ENCODE assay signal across 9 mouse cellular contexts in genomic region chr7:126777476-126777875, GRCm38 (mm10). TPM values are rescaled to one million over a fixed set of nuclear protein-coding genes. Genes with fewer than 3 reads are reported as not detected.
DNase-seq lines count a peak whose midpoint lies in the region; ATAC-seq lines count a peak whose summit lies in the region.
"Had no signal": no experiment of that assay in that cellular context is flagged by ENCODE, and none has a peak within 500 bp of the region (broad histone marks: within the 10 kb centered on the region; RNA-seq: fewer than 3 reads in every experiment).

No protein-coding gene starts in this region.

- H3K9ac ChIP-seq in embryonic facial prominence, embryonic 15.5 days: peak overlapping the region; percentile 88
- H3K9ac ChIP-seq in intestine, embryonic 14.5 days (ENCODE audit: low read length): peak overlapping the region; percentile 77

- ATAC-seq in embryonic facial prominence, embryonic 15.5 days (ENCODE audit: insufficient number of reproducible peaks, low FRiP score, low TSS enrichment, low read depth): no peak
- ATAC-seq in intestine, embryonic 14.5 days (replicated peaks; ENCODE audit: low FRiP score, low TSS enrichment, low read depth): no peak

- no peaks in the 10 kb centered on the region for H3K27me3 ChIP-seq in embryonic facial prominence, embryonic 15.5 days
- H3K27me3 ChIP-seq in intestine, embryonic 14.5 days (replicated peaks; ENCODE audit: control insufficient read depth, insufficient read depth, low read length): no peaks in the 10 kb centered on the region
- H3K27me3 ChIP-seq in midbrain, embryonic 10.5 days (ENCODE audit: low read depth, poor library complexity, severe bottlenecking): no peaks in the 10 kb centered on the region

- DNase-seq in adrenal gland, adult 2 months: peak; percentile 54
- DNase-seq in adrenal gland, adult 18-20 months (ENCODE audit: low spot score in 2 of 2): no peak
- DNase-seq in A20 (ENCODE audit: low read depth, low spot score): peak; percentile 40
- DNase-seq in intestine, embryonic 14.5 days (ENCODE audit: low spot score): no peak
- DNase-seq in midbrain, embryonic 10.5 days (ENCODE audit: low spot score): no peak
- DNase-seq in embryo, embryonic 11 days: no peak
- no peak for DNase-seq in layer of hippocampus, postnatal 14 days (ENCODE audit: low spot score in 2 of 2)

- H3K4me1 ChIP-seq in embryonic facial prominence, embryonic 15.5 days: peaks cover 46% of the 10 kb centered on the region
- peaks cover 40% of the 10 kb centered on the region for H3K4me1 ChIP-seq in intestine, embryonic 14.5 days (replicated peaks; ENCODE audit: control insufficient read depth, insufficient read depth, low read length)
- H3K4me1 ChIP-seq in midbrain, embryonic 10.5 days: peaks cover 63% of the 10 kb centered on the region

- peak overlapping the region; percentile 89 for H3K4me2 ChIP-seq in embryonic facial prominence, embryonic 15.5 days (replicated peaks)
- H3K4me2 ChIP-seq in intestine, embryonic 14.5 days (ENCODE audit: low read length): peak overlapping the region; percentile 90

- peak overlapping the region; percentile 82 for H3K4me3 ChIP-seq in embryonic facial prominence, embryonic 15.5 days (replicated peaks)
- H3K4me3 ChIP-seq in intestine, embryonic 14.5 days (ENCODE audit: low read depth, low read length): peak overlapping the region; percentile 60
- peak overlapping the region; percentile 79 for H3K4me3 ChIP-seq in midbrain, embryonic 10.5 days

- H3K36me3 ChIP-seq in embryonic facial prominence, embryonic 15.5 days: peaks cover 10% of the 10 kb centered on the region; the same call in 1 of the 2 replicates
- H3K36me3 ChIP-seq in intestine, embryonic 14.5 days (ENCODE audit: control insufficient read depth, insufficient read depth, low read length): peaks cover 16% of the 10 kb centered on the region
- peaks cover 10% of the 10 kb centered on the region for H3K36me3 ChIP-seq in midbrain, embryonic 10.5 days

- 40% methylated on average over 10 of the region's 10 CpGs for WGBS in embryonic facial prominence, embryonic 15.5 days
- 50% methylated on average over 6 of the region's 10 CpGs for WGBS in intestine, embryonic 14.5 days
- WGBS in midbrain, embryonic 10.5 days: 47% methylated on average over 10 of the region's 10 CpGs

- H3K9me3 ChIP-seq in embryonic facial prominence, embryonic 15.5 days (replicated peaks): no peaks in the 10 kb centered on the region
- H3K9me3 ChIP-seq in intestine, embryonic 14.5 days (ENCODE audit: control insufficient read depth, low read length): no peaks in the 10 kb centered on the region
- H3K9me3 ChIP-seq in midbrain, embryonic 10.5 days (replicated peaks): no peaks in the 10 kb centered on the region

- H3K27ac ChIP-seq in embryonic facial prominence, embryonic 15.5 days (replicated peaks): peak overlapping the region; percentile 76
- H3K27ac ChIP-seq in intestine, embryonic 14.5 days (ENCODE audit: low read depth): 0 out of 2 replicates have a peak overlapping the region, but pooled peaks have one; percentile 22
- H3K27ac ChIP-seq in midbrain, embryonic 10.5 days (replicated peaks): peak overlapping the region; percentile 96

RNA-seq across cellular contexts. Expression of gene Ypel3, which starts 0.7 kb away (rescaled TPM):
- total RNA-seq in adrenal gland, adult 2 months (2021): 100 to 1,000 TPM in 1 of 2 experiments, 10 to 100 TPM in 1; 92.8 to 136 TPM
- 970 and 1,207 TPM in 2 replicates for polyA plus RNA-seq in adrenal gland, adult 2 months (2012; rRNA removed)
- 10 to 100 TPM; 93.7 to 95.0 TPM for total RNA-seq in adrenal gland, adult 18-20 months (2021)
- 145 and 148 TPM in 2 replicates for polyA plus RNA-seq in embryonic facial prominence, embryonic 15.5 days (2015; fragmentation: Nextera tagmentation; extraction: Ambion mirVana)
- polyA plus RNA-seq in intestine, embryonic 14.5 days (2014; fragmentation: Nextera tagmentation; extraction: Ambion mirVana): 105 and 106 TPM in 2 replicates
- polyA plus RNA-seq in midbrain, embryonic 10.5 days (2016; fragmentation: Nextera tagmentation; extraction: Ambion mirVana): 41.0 and 60.5 TPM in 2 replicates
- 100 to 1,000 TPM; 195 to 196 TPM for total RNA-seq in layer of hippocampus, postnatal 14 days (2021)

RNA-seq across cellular contexts. Expression of gene Tbx6, which starts 3.8 kb away (rescaled TPM):
- total RNA-seq in adrenal gland, adult 2 months (2021): under 1 TPM; 0.31 to 0.75 TPM
- polyA plus RNA-seq in adrenal gland, adult 2 months (2012; rRNA removed): 3.4 and 3.7 TPM in 2 replicates
- under 1 TPM; 0.53 to 0.64 TPM for total RNA-seq in adrenal gland, adult 18-20 months (2021)
- 0.71 and 0.81 TPM in 2 replicates for polyA plus RNA-seq in embryonic facial prominence, embryonic 15.5 days (2015; fragmentation: Nextera tagmentation; extraction: Ambion mirVana)
- polyA plus RNA-seq in intestine, embryonic 14.5 days (2014; fragmentation: Nextera tagmentation; extraction: Ambion mirVana): 0.36 and 0.47 TPM in 2 replicates
- polyA plus RNA-seq in midbrain, embryonic 10.5 days (2016; fragmentation: Nextera tagmentation; extraction: Ambion mirVana): 0.42 and 0.64 TPM in 2 replicates
- under 1 TPM; 0.53 to 0.57 TPM for total RNA-seq in layer of hippocampus, postnatal 14 days (2021)
- total RNA-seq: hematopoietic stem cell, adult 5-6 weeks had no signal

RNA-seq across cellular contexts. Expression of gene Gdpd3, which starts 11.3 kb away (rescaled TPM):
- 1 to 10 TPM; 2.4 TPM for total RNA-seq in adrenal gland, adult 2 months (2021)
- polyA plus RNA-seq in adrenal gland, adult 2 months (2012; rRNA removed): 10.2 and 10.3 TPM in 2 replicates
- 1 to 10 TPM; 2.7 to 4.3 TPM for total RNA-seq in adrenal gland, adult 18-20 months (2021)
- 11.1 and 12.4 TPM in 2 replicates for polyA plus RNA-seq in embryonic facial prominence, embryonic 15.5 days (2015; fragmentation: Nextera tagmentation; extraction: Ambion mirVana)
- 3.6 and 3.9 TPM in 2 replicates for polyA plus RNA-seq in intestine, embryonic 14.5 days (2014; fragmentation: Nextera tagmentation; extraction: Ambion mirVana)
- 0.68 and 1.1 TPM in 2 replicates for polyA plus RNA-seq in midbrain, embryonic 10.5 days (2016; fragmentation: Nextera tagmentation; extraction: Ambion mirVana)
- 1 to 10 TPM; 2.2 to 2.5 TPM for total RNA-seq in layer of hippocampus, postnatal 14 days (2021)

RNA-seq across cellular contexts. Expression of gene Ppp4c, which starts 14.8 kb away (rescaled TPM):
- 10 to 100 TPM; 77.4 to 86.0 TPM for total RNA-seq in adrenal gland, adult 2 months (2021)
- polyA plus RNA-seq in adrenal gland, adult 2 months (2012; rRNA removed): 89.8 and 92.4 TPM in 2 replicates
- total RNA-seq in adrenal gland, adult 18-20 months (2021): 10 to 100 TPM; 75.4 to 85.9 TPM
- 232 and 234 TPM in 2 replicates for polyA plus RNA-seq in embryonic facial prominence, embryonic 15.5 days (2015; fragmentation: Nextera tagmentation; extraction: Ambion mirVana)
- 277 and 280 TPM in 2 replicates for polyA plus RNA-seq in intestine, embryonic 14.5 days (2014; fragmentation: Nextera tagmentation; extraction: Ambion mirVana)
- 376 and 407 TPM in 2 replicates for polyA plus RNA-seq in midbrain, embryonic 10.5 days (2016; fragmentation: Nextera tagmentation; extraction: Ambion mirVana)
- 10 to 100 TPM; 49.0 to 51.8 TPM for total RNA-seq in layer of hippocampus, postnatal 14 days (2021)

RNA-seq across cellular contexts. Expression of gene Mapk3, which starts 18.1 kb away (rescaled TPM):
- total RNA-seq in adrenal gland, adult 2 months (2021): 100 to 1,000 TPM; 139 to 169 TPM
- 242 and 299 TPM in 2 replicates for polyA plus RNA-seq in adrenal gland, adult 2 months (2012; rRNA removed)
- total RNA-seq in adrenal gland, adult 18-20 months (2021): 100 to 1,000 TPM; 123 to 131 TPM
- polyA plus RNA-seq in embryonic facial prominence, embryonic 15.5 days (2015; fragmentation: Nextera tagmentation; extraction: Ambion mirVana): 74.0 and 78.5 TPM in 2 replicates
- 101 and 104 TPM in 2 replicates for polyA plus RNA-seq in intestine, embryonic 14.5 days (2014; fragmentation: Nextera tagmentation; extraction: Ambion mirVana)
- polyA plus RNA-seq in midbrain, embryonic 10.5 days (2016; fragmentation: Nextera tagmentation; extraction: Ambion mirVana): 53.8 and 54.9 TPM in 2 replicates
- total RNA-seq in layer of hippocampus, postnatal 14 days (2021): 100 to 1,000 TPM; 137 to 142 TPM

Comparison
In these comparisons a context has a peak if more than half of its experiments do, and no peak if none do; other contexts are left out.
1. DNase-seq: peak in adrenal gland, adult 2 months (single experiment) and A20 (single experiment); none in adrenal gland, adult 18-20 months (0 of 2), intestine, embryonic 14.5 days (single experiment), midbrain, embryonic 10.5 days (single experiment), embryo, embryonic 11 days (single experiment) and layer of hippocampus, postnatal 14 days (0 of 2).
2. H3K27ac ChIP-seq: peak in every context shown above with its lines; median percentile 96 in midbrain, embryonic 10.5 days; 76 in embryonic facial prominence, embryonic 15.5 days; 22 in intestine, embryonic 14.5 days.
3. Peak in every context shown above with its lines, with median percentiles within 50 percentile points of each other: H3K4me3 ChIP-seq.